Mouse (Mus musculus) neural tube, embryonic 11.5 days (tissue): ENCODE results near the gene Btbd35f30. TPM values are rescaled to one million over a fixed set of nuclear protein-coding genes. Genes with fewer than 3 reads are reported as not detected.
"Not testable (repeated sequence)": the region's sequence is repeated elsewhere in the genome, so short reads cannot be mapped to it uniquely, and the experiment has no call there.

Experiments
- ATAC-seq: fragments of 200-750 bp; cut with Nextera tagmentation; 2 replicates; pipeline ENCODE4 v1.8.0; 2017; ENCODE audit warnings: moderate number of reproducible peaks, mild to moderate bottlenecking, moderate TSS enrichment, moderate library complexity; ENCODE audit not compliant: insufficient read depth, low FRiP score, low TSS enrichment
- DNase-seq: peaks from one replicate; pipeline ENCODE4 v3.0.0-alpha.2; 2015; ENCODE audit warnings: low spot score
- H3K27ac ChIP-seq: fragments of 300-500 bp; sonication (generic); 2 replicates; pipeline ENCODE4 v1.5.1; 2014; ENCODE audit warnings: low read depth, mild to moderate bottlenecking, low read length
- H3K27me3 ChIP-seq: fragments of 300-500 bp; sonication (generic); 2 replicates; pipeline ENCODE4 v1.6.1; 2014; ENCODE audit warnings: mild to moderate bottlenecking, low read length, mixed read lengths; ENCODE audit not compliant: control insufficient read depth, insufficient read depth
- H3K36me3 ChIP-seq: fragments of 300-500 bp; sonication (generic); 2 replicates; pipeline ENCODE4 v1.6.1; 2014; ENCODE audit warnings: mild to moderate bottlenecking, low read length, moderate library complexity, mixed read lengths; ENCODE audit not compliant: control insufficient read depth, insufficient read depth
- H3K4me1 ChIP-seq: fragments of 300-500 bp; sonication (generic); 2 replicates; pipeline ENCODE4 v1.6.1; 2014; ENCODE audit warnings: low read length, mixed read lengths; ENCODE audit not compliant: control insufficient read depth, insufficient read depth
- H3K4me2 ChIP-seq: fragments of 300-500 bp; sonication (generic); 2 replicates; pipeline ENCODE4 v1.6.1; 2014; ENCODE audit warnings: low read depth, mild to moderate bottlenecking, moderate library complexity
- H3K4me3 ChIP-seq: fragments of 300-500 bp; sonication (generic); 2 replicates; pipeline ENCODE4 v1.5.1; 2014; ENCODE audit warnings: low read depth, low read length
- H3K9ac ChIP-seq: fragments of 300-500 bp; sonication (generic); 2 replicates; pipeline ENCODE4 v1.6.1; 2014; ENCODE audit warnings: mild to moderate bottlenecking, low read length
- H3K9me3 ChIP-seq: fragments of 300-500 bp; sonication (generic); 2 replicates; pipeline ENCODE4 v1.6.1; 2016; ENCODE audit warnings: low read length; ENCODE audit not compliant: control insufficient read depth
- WGBS: fragments of 180-500 bp; shearing (Covaris S2); extraction: QIAGEN DNeasy Blood & Tissue Kit; methylation state at CpG from one replicate; pipeline ENCODE4 v1.1.7; 2014; 5-methylcytosine and 5-hydroxymethylcytosine counted together
- polyA plus RNA-seq: library from polyadenylated mRNA; unstranded; fragments of >200 nt; fragmentation: Nextera tagmentation; extraction: Ambion mirVana; gene quantifications from 2 replicates; pipeline ENCODE4 v1.2.1, GENCODE M21; 2014

The Btbd35f30 gene
- not detected in 2 replicates for polyA plus RNA-seq

GRCm38 (mm10) chrX:32894325-32894724 lies at the start of gene Btbd35f30:
Btbd35f30 (plus strand) TSS chrX:32894625.
- not testable (repeated sequence) for H3K9me3 ChIP-seq, H3K9ac ChIP-seq, H3K4me1 ChIP-seq, H3K4me3 ChIP-seq, H3K4me2 ChIP-seq, ATAC-seq, H3K27ac ChIP-seq, DNase-seq, H3K27me3 ChIP-seq, H3K36me3 ChIP-seq
- no CpG with 5 or more reads among the region's 4 CpGs for WGBS

- not testable (repeated sequence) for H3K9ac ChIP-seq, H3K27ac ChIP-seq, H3K36me3 ChIP-seq, H3K27me3 ChIP-seq, H3K4me1 ChIP-seq, H3K4me3 ChIP-seq, H3K4me2 ChIP-seq, H3K9me3 ChIP-seq, ATAC-seq, DNase-seq
- no CpG with 5 or more reads among the region's 1 CpGs for WGBS
Observed at GRCm38 (mm10) chrX:32941468-32941867, 47.0 kb downstream of the Btbd35f30 start, which contains the start of gene Gm21789. Gm21789 (plus strand) TSS chrX:32941768.

Other genes with a start within 250 kb of the Btbd35f30 start
- gene Gm5926, start 243.9 kb upstream of the Btbd35f30 start, polyA plus RNA-seq: not detected in 2 replicates
- not detected in 2 replicates for gene Btbd35f21, start 168.5 kb upstream of the Btbd35f30 start, polyA plus RNA-seq
- not detected in 2 replicates for gene Gm21789, start 47.1 kb downstream of the Btbd35f30 start, polyA plus RNA-seq
- not detected in 2 replicates for gene Btbd35f5, start 79.3 kb downstream of the Btbd35f30 start, polyA plus RNA-seq